Mouse (Mus musculus) embryonic fibroblast, embryonic 13.5 days (primary cell): ENCODE measurements around the gene Shroom3. TPM values are rescaled to one million over a fixed set of nuclear protein-coding genes. Genes with fewer than 3 reads are reported as not detected.

Experiments
- H3K27ac ChIP-seq: 2 replicates; pipeline ENCODE4 v1.5.1; 2012; ENCODE audit warnings: low read length, control low read depth, inconsistent platforms; ENCODE audit not compliant: insufficient read depth
- H3K4me1 ChIP-seq: 2 replicates; pipeline ENCODE4 v1.6.1; 2011; ENCODE audit warnings: low read length; ENCODE audit not compliant: control insufficient read depth, insufficient read depth
- H3K4me3 ChIP-seq: 2 replicates; pipeline ENCODE4 v1.5.1; 2011; ENCODE audit warnings: mild to moderate bottlenecking, control low read depth, low read length; ENCODE audit not compliant: insufficient read depth
- CTCF ChIP-seq: IDR thresholded peaks from 2 replicates; pipeline ENCODE4 v1.5.1; 2011; ENCODE audit warnings: mild to moderate bottlenecking, control low read depth, low read length, moderate library complexity, borderline replicate concordance; ENCODE audit not compliant: insufficient read depth
- POLR2A ChIP-seq: IDR thresholded peaks from 2 replicates; pipeline ENCODE4 v1.6.1; 2011; ENCODE audit warnings: low read depth, mild to moderate bottlenecking, control low read depth, low read length, moderate library complexity
- polyA plus RNA-seq: library from polyadenylated mRNA; stranded (reverse); fragments of >200 nt; gene quantifications from 2 replicates; pipeline ENCODE4 v1.2.4, GENCODE M21; 2011; ENCODE audit warnings: low read depth; ENCODE audit not compliant: missing spikeins, insufficient read length

Gene Shroom3
- polyA plus RNA-seq, 1 experiment: 1.2 TPM

DNA sequence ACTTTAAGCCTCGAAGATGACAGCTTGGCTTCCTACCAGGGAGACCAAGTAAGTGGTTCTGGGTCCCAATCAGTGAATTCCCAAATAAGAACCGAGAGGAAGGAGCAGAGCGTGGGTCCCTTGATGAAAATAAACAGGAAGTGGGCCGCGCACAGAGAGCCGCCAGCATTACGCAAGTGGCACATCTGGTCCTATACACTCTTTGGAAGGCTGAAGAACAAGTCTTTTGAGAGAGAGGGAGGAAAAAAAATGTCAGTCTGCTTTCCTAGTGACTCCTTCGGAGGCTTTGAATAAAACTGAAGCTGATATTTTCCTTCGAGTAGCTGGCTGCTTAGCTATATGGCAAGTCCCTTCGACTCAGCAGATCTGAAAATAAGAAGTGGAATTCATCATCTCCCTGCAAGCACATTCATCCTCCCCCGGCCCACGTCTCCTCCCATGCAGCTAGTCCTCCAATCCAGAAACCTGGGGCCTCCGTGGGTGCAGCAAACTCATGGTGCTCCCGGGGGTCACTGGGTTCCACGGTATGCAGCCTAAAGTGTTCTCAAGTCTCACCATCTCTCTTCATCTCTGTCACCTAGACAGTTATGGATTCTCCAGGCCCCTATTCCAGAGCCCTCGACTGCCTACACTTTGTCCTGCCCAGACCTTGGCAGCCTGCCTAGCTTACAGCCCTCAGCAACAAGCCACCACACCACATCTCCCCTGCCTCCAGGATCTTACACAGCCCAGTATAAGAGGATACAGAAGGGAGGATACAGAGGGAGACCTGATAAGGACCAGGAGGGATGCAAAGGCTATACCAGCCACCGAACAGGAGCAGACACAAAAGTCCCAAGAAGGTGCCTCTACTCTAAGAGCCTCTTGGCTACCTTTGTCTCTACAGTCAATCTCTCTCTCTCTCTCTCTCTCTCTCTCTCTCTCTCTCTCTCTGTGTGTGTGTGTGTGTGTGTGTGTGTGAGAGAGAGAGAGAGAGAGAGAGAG is 317.8 kb downstream of the Shroom3 start:
- TF ChIP-seq POLR2A: no peak
- no peak for TF ChIP-seq CTCF
- no peak overlapping the region for H3K4me3 ChIP-seq
- H3K4me1 ChIP-seq: peaks cover 27% of the 10 kb centered on the region
- peak overlapping the region; percentile 62 for H3K27ac ChIP-seq

DNA sequence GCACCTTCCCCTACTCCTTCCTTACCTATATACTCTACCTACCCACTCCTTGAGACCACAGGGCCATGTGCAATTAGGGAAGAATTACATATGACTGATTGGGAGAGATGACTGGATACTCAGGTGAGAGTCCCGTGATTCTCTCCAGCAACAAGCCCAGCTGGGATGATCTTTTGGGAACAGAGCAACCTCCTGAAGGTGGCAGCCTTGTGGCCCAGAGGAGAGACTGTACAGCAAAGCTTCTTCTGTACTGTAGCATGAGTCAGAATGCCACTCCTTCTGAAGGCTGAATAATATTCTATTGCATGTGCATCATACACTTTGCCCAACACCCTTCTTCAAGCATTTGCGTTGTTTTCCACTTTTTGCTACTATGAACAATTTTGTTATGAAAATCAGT is 319.4 kb downstream of the Shroom3 start:
- TF ChIP-seq POLR2A (no peak), CTCF (no peak)
- Histone ChIP-seq H3K27ac (no peak overlapping the region), H3K4me3 (no peak overlapping the region), H3K4me1 (peaks cover 24% of the 10 kb centered on the region)

- Histone ChIP-seq H3K4me3 (no peak overlapping the region), H3K27ac (peak overlapping the region; percentile 57), H3K4me1 (peaks cover 8% of the 10 kb centered on the region; the same call in 1 of the 2 replicates)
- TF ChIP-seq POLR2A: peak; percentile 17; the same call in 1 of the 2 replicates
- no peak for TF ChIP-seq CTCF
Observed at GRCm38 (mm10) chr5:93005229-93005814, 322.1 kb downstream of the Shroom3 start.

DNA sequence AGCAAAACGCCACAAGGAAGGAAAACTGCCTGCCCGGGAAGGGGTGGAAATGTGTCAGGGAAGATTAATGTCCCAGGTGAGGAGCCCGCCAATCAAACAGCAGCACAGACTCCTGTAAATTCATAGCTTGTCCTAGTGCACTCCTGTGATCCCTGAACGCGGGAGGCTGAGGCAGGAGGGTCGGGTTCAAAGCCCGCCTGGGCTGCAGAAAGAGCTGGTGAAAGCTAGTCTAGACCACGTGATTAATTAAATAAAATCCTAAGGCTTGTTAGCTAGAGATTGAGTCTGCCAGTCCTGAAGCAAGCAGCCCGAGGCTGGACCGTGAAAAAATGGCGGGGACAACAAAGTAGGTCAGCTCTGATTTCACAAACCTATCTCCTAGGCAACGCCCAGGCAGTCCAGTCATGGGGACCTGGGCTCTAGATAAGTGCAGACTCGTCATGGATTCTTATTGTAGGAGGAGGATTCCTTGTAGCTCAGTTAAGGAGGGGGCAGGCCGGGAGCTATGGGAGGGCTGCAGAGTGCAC is 322.6 kb downstream of the Shroom3 start:
- Histone ChIP-seq H3K27ac (peak overlapping the region; percentile 57), H3K4me1 (0 out of 2 replicates have a peak, but pooled peaks cover 8% of the 10 kb centered on the region), H3K4me3 (no peak overlapping the region)
- no peak for TF ChIP-seq CTCF

DNA sequence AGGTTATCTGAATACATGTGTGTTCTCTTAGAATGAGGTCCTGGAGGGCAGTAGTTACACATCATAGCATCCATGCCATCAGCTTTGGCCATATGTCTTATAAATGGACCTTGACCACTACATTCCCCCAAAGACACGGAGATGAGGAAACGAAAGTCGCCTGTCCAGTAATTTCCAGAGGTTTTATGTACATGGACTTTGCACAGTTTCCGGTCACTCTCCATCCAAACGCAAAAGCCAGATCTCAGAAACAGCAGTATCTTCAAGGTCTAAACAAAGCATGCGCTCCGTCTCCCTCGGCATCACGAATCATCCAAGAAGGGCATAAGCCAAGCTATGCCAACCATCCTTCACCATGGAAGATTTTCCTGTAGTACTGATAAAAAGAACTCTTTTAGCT is 325.0 kb downstream of the Shroom3 start:
- TF ChIP-seq CTCF (no peak), POLR2A (no peak)
- Histone ChIP-seq H3K27ac (no peak overlapping the region), H3K4me1 (0 out of 2 replicates have a peak, but pooled peaks cover 3% of the 10 kb centered on the region), H3K4me3 (no peak overlapping the region)

Other genes with a start within 250 kb of the Shroom3 start
- gene Nup54, start 248.2 kb upstream of the Shroom3 start, polyA plus RNA-seq: 31.6 and 44.3 TPM in 2 replicates
- gene Scarb2, start 176.6 kb upstream of the Shroom3 start, polyA plus RNA-seq: 67.1 and 79.3 TPM in 2 replicates
- gene Fam47e, start 128.4 kb upstream of the Shroom3 start, polyA plus RNA-seq: not detected in 2 replicates
- 23.2 and 26.6 TPM in 2 replicates for gene Stbd1, start 80.4 kb upstream of the Shroom3 start, polyA plus RNA-seq
- gene Ccdc158, start 8.2 kb upstream of the Shroom3 start, polyA plus RNA-seq: 0.62 and 1.3 TPM in 2 replicates